Mouse (Mus musculus) lung, adult 2 months (tissue): Measurements from ENCODE around the gene Dnmt3l.

ENCODE experiments used
- CTCF ChIP-seq: fragments of 200-500 bp; IDR thresholded peaks from 2 replicates; pipeline ENCODE4 v1.5.1; 2011; ENCODE audit warnings: mild to moderate bottlenecking, low read length, control low read depth; ENCODE audit not compliant: insufficient read depth
- POLR2A ChIP-seq: fragments of 200-500 bp; IDR thresholded peaks from 2 replicates; pipeline ENCODE4 v1.6.1; 2011; ENCODE audit warnings: low read depth, mild to moderate bottlenecking, control low read depth, low read length, borderline replicate concordance; ENCODE audit errors: extremely low read depth

DNA sequence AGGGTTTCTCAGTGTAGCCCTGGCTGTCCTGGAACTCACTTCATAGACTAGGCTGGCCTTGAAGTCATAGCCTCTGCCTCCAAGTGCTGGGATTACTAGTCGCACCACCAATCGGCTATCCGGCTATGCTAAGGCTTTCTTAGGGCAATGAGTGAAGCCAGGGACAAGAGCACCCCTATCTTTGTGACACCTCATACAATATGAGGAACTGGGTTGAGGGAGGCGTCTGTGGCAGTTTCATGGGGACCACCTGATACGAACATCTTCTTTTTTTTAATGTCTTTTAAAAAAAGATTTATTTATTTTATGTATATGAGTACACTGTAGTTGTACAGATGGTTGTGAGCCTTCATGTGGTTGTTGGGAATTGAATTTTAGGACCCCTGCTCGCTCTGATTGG lies 44.0 kb downstream of the Dnmt3l start:
- TF ChIP-seq CTCF: no peak
- no peak for TF ChIP-seq POLR2A
